Mouse (Mus musculus) MEL (cell line): ENCODE results near the gene Stx6. TPM values are rescaled to one million over a fixed set of nuclear protein-coding genes. Genes with fewer than 3 reads are reported as not detected.

ENCODE experiments used
- DNase-seq: peaks from one replicate; pipeline ENCODE4 v3.0.0; 2011; ENCODE audit warnings: low read depth, low spot score
- H3K27ac ChIP-seq: 2 replicates; pipeline ENCODE4 v1.5.1; 2012; ENCODE audit warnings: low read depth, mild to moderate bottlenecking, control low read depth, low read length, moderate library complexity; ENCODE audit not compliant: control insufficient read depth
- H3K27me3 ChIP-seq, 2 experiments: fragments of 150-350 bp in 1 of 2; sonication (generic) in 1 of 2; 2 replicates each; pipeline ENCODE4 v1.6.1; 2012; ENCODE audit warnings: low read length in 2 of 2, mild to moderate bottlenecking in 2 of 2, improper control_type of control experiment in 1 of 2, moderate library complexity in 1 of 2; ENCODE audit not compliant: insufficient read depth in 2 of 2, control insufficient read depth in 1 of 2
- H3K36me3 ChIP-seq, 2 experiments: 2 replicates each; pipeline ENCODE4 v1.6.1; 2012 to 2014; ENCODE audit warnings: low read length in 2 of 2, improper control_type of control experiment in 1 of 2, inconsistent platforms in 1 of 2, mild to moderate bottlenecking in 1 of 2; ENCODE audit not compliant: insufficient read depth in 2 of 2, control insufficient read depth in 1 of 2
- H3K4me1 ChIP-seq, 2 experiments: fragments of 150-350 bp in 1 of 2; sonication (generic) in 1 of 2; 2 replicates each; pipeline ENCODE4 v1.6.1; 2012; ENCODE audit warnings: low read length in 2 of 2, improper control_type of control experiment in 1 of 2, mild to moderate bottlenecking in 1 of 2; ENCODE audit not compliant: insufficient read depth in 2 of 2, control insufficient read depth in 1 of 2
- H3K4me3 ChIP-seq, 2 experiments: fragments of 150-350 bp in 1 of 2; sonication (generic) in 1 of 2; 2 replicates each; pipeline ENCODE4 v1.5.1; 2012; ENCODE audit warnings: low read depth in 2 of 2, low read length in 2 of 2, mild to moderate bottlenecking in 2 of 2, moderate library complexity in 2 of 2, control low read depth in 1 of 2, improper control_type of control experiment in 1 of 2; ENCODE audit not compliant: control insufficient read depth in 1 of 2, insufficient read depth in 1 of 2
- H3K79me2 ChIP-seq: 2 replicates; pipeline ENCODE4 v1.6.1; 2012; ENCODE audit warnings: mild to moderate bottlenecking, low read length, moderate library complexity; ENCODE audit not compliant: control insufficient read depth, poor library complexity, insufficient read depth
- H3K9ac ChIP-seq: 2 replicates; pipeline ENCODE4 v1.6.1; 2012; ENCODE audit warnings: low read depth, mild to moderate bottlenecking, control low read depth, low read length, moderate library complexity; ENCODE audit not compliant: control insufficient read depth, poor library complexity, severe bottlenecking
- H3K9me3 ChIP-seq: fragments of 150-350 bp; sonication (generic); replicated peaks from 2 replicates; pipeline ENCODE4 v1.6.1; 2012; ENCODE audit warnings: mild to moderate bottlenecking, low read length, improper control_type of control experiment, moderate library complexity; ENCODE audit not compliant: insufficient read depth
- CHD1 ChIP-seq: IDR thresholded peaks from 2 replicates; pipeline ENCODE4 v1.6.1; 2012; ENCODE audit warnings: low read depth, mild to moderate bottlenecking, inconsistent platforms, low read length, improper control_type of control experiment
- CHD2 ChIP-seq: IDR thresholded peaks from 2 replicates; pipeline ENCODE4 v1.6.1; 2011; ENCODE audit warnings: low read length, improper control_type of control experiment
- CTCF ChIP-seq, 3 experiments: IDR thresholded peaks in 2 of 3; conservative IDR thresholded peaks in 1 of 3; 2 replicates each; pipeline ENCODE4 v1.5.1; 2011 to 2012; ENCODE audit warnings: low read length in 3 of 3, low read depth in 2 of 3, mild to moderate bottlenecking in 2 of 3, improper control_type of control experiment in 1 of 3, inconsistent platforms in 1 of 3, mixed read lengths in 1 of 3, moderate library complexity in 1 of 3; ENCODE audit not compliant: control insufficient read depth in 1 of 3, insufficient read depth in 1 of 3, poor library complexity in 1 of 3, severe bottlenecking in 1 of 3
- ELF1 ChIP-seq: IDR thresholded peaks from 2 replicates; pipeline ENCODE4 v1.6.1; 2014; ENCODE audit warnings: low read depth, mild to moderate bottlenecking, inconsistent platforms, low read length, improper control_type of control experiment, moderate library complexity
- GABPA ChIP-seq: IDR thresholded peaks from 2 replicates; pipeline ENCODE4 v1.6.1; 2012; ENCODE audit warnings: low read depth, mild to moderate bottlenecking, inconsistent platforms, low read length, improper control_type of control experiment, moderate library complexity
- GATA1 ChIP-seq: IDR thresholded peaks from 2 replicates; pipeline ENCODE4 v1.6.1; 2011; ENCODE audit warnings: low read depth, low read length, improper control_type of control experiment
- HCFC1 ChIP-seq: IDR thresholded peaks from 2 replicates; pipeline ENCODE4 v1.6.1; 2012; ENCODE audit warnings: low read depth, mild to moderate bottlenecking, inconsistent platforms, low read length, improper control_type of control experiment, moderate library complexity
- JUND ChIP-seq: IDR thresholded peaks from 2 replicates; pipeline ENCODE4 v1.6.1; 2011; ENCODE audit warnings: low read depth, mild to moderate bottlenecking, improper control_type of control experiment, low read length
- KAT2A ChIP-seq: conservative IDR thresholded peaks from 2 replicates; pipeline ENCODE4 v1.6.1; 2012; ENCODE audit warnings: low read depth, low read length, improper control_type of control experiment, inconsistent platforms
- MAFK ChIP-seq: IDR thresholded peaks from 2 replicates; pipeline ENCODE4 v1.6.1; 2011; ENCODE audit warnings: low read depth, mild to moderate bottlenecking, low read length, improper control_type of control experiment, borderline replicate concordance
- MAX ChIP-seq: IDR thresholded peaks from 2 replicates; pipeline ENCODE4 v1.6.1; 2011; ENCODE audit warnings: low read length, improper control_type of control experiment
- MAZ ChIP-seq: IDR thresholded peaks from 2 replicates; pipeline ENCODE4 v1.6.1; 2012; ENCODE audit warnings: low read depth, mild to moderate bottlenecking, inconsistent platforms, low read length, improper control_type of control experiment
- MEF2A ChIP-seq: IDR thresholded peaks from 2 replicates; pipeline ENCODE4 v1.6.1; 2014; ENCODE audit warnings: low read depth, mild to moderate bottlenecking, inconsistent platforms, low read length, improper control_type of control experiment; ENCODE audit not compliant: poor library complexity, insufficient replicate concordance, severe bottlenecking; ENCODE audit errors: extremely low read depth
- MXI1 ChIP-seq: IDR thresholded peaks from 2 replicates; pipeline ENCODE4 v1.6.1; 2011; ENCODE audit warnings: mild to moderate bottlenecking, low read depth, low read length, improper control_type of control experiment
- MYB ChIP-seq: IDR thresholded peaks from 2 replicates; pipeline ENCODE4 v1.6.1; 2011; ENCODE audit warnings: mild to moderate bottlenecking, low read depth, low read length, improper control_type of control experiment
- MYC ChIP-seq: IDR thresholded peaks from 2 replicates; pipeline ENCODE4 v1.6.1; 2011; ENCODE audit warnings: low read depth, mild to moderate bottlenecking, low read length, improper control_type of control experiment, moderate library complexity
- POLR2A ChIP-seq, 2 experiments: IDR thresholded peaks; 2 replicates each; pipeline ENCODE4 v1.6.1; 2011 to 2012; ENCODE audit warnings: low read length in 2 of 2, mild to moderate bottlenecking in 2 of 2, control low read depth in 1 of 2, improper control_type of control experiment in 1 of 2, low read depth in 1 of 2, moderate library complexity in 1 of 2; ENCODE audit not compliant: control insufficient read depth in 1 of 2, insufficient read depth in 1 of 2, poor library complexity in 1 of 2
- POLR2AphosphoS2 ChIP-seq: IDR thresholded peaks from 2 replicates; pipeline ENCODE4 v1.6.1; 2011; ENCODE audit warnings: low read length, improper control_type of control experiment
- POLR2AphosphoS5 ChIP-seq: IDR thresholded peaks from 2 replicates; pipeline ENCODE4 v1.6.1; 2012; ENCODE audit warnings: low read depth, borderline replicate concordance, mild to moderate bottlenecking, inconsistent platforms, low read length, moderate library complexity, mixed read lengths
- RCOR1 ChIP-seq: IDR thresholded peaks from 2 replicates; pipeline ENCODE4 v1.6.1; 2012; ENCODE audit warnings: low read depth, mild to moderate bottlenecking, inconsistent platforms, low read length, improper control_type of control experiment
- SIN3A ChIP-seq: IDR thresholded peaks from 2 replicates; pipeline ENCODE4 v1.6.1; 2012; ENCODE audit warnings: low read length, improper control_type of control experiment, inconsistent platforms
- TAL1 ChIP-seq: IDR thresholded peaks from 2 replicates; pipeline ENCODE4 v1.6.1; 2012; ENCODE audit warnings: mild to moderate bottlenecking, inconsistent platforms, low read length, moderate library complexity, mixed read lengths
- TBP ChIP-seq: IDR thresholded peaks from 2 replicates; pipeline ENCODE4 v1.8.0; 2011; ENCODE audit warnings: low read depth, low read length, improper control_type of control experiment
- UBTF ChIP-seq: IDR thresholded peaks from 2 replicates; pipeline ENCODE4 v1.6.1; 2012; ENCODE audit warnings: low read depth, mild to moderate bottlenecking, inconsistent platforms, low read length, improper control_type of control experiment, moderate library complexity, borderline replicate concordance; ENCODE audit not compliant: insufficient read depth
- USF1 ChIP-seq: IDR thresholded peaks from 2 replicates; pipeline ENCODE4 v1.6.1; 2014; ENCODE audit warnings: low read depth, mild to moderate bottlenecking, inconsistent platforms, low read length, improper control_type of control experiment, moderate library complexity
- USF2 ChIP-seq, 2 experiments: IDR thresholded peaks; 2 replicates each; pipeline ENCODE4 v1.6.1; 2011 to 2012; ENCODE audit warnings: improper control_type of control experiment in 2 of 2, low read length in 2 of 2, borderline replicate concordance in 1 of 2, inconsistent platforms in 1 of 2, low read depth in 1 of 2, mild to moderate bottlenecking in 1 of 2; ENCODE audit not compliant: insufficient read depth in 1 of 2
- ZC3H11A ChIP-seq: IDR thresholded peaks from 2 replicates; pipeline ENCODE4 v1.6.1; 2012; ENCODE audit warnings: low read depth, mild to moderate bottlenecking, inconsistent platforms, low read length, improper control_type of control experiment
- ZKSCAN1 ChIP-seq: IDR thresholded peaks from 2 replicates; pipeline ENCODE4 v1.6.1; 2012; ENCODE audit warnings: low read depth, mild to moderate bottlenecking, inconsistent platforms, low read length, improper control_type of control experiment, moderate library complexity
- ZNF384 ChIP-seq: IDR thresholded peaks from 2 replicates; pipeline ENCODE4 v1.6.1; 2012; ENCODE audit warnings: low read depth, mild to moderate bottlenecking, inconsistent platforms, low read length, improper control_type of control experiment
- polyA plus RNA-seq, 2 experiments: library from polyadenylated mRNA; stranded (reverse) in 1 of 2; unstranded in 1 of 2; fragments of >175 nt in 1 of 2; fragments of >200 nt in 1 of 2; gene quantifications; 2 replicates each; pipeline versions ENCODE4 v1.2.1 to v1.2.4; 2012; ENCODE audit warnings: low replicate concordance in 2 of 2, low read depth in 1 of 2; ENCODE audit not compliant: insufficient read length in 2 of 2, insufficient read depth in 1 of 2, missing spikeins in 1 of 2
- total RNA-seq: library from RNA; depleted of rRNA; stranded (reverse); fragments of 300-350 nt; gene quantifications from 2 replicates; pipeline ENCODE4 v1.2.3, GENCODE M21; 2012

The Stx6 gene
- total and polyA plus RNA-seq, 3 experiments, result 18.1 to 38.4 TPM; not detected in 1

GRCm38 (mm10) chr1:155212936-155213774 is 54.6 kb downstream of the Stx6 start:
- no peak for TF ChIP-seq GATA1
- TF ChIP-seq KAT2A, result no peak
- TF ChIP-seq MXI1, result no peak
- TF ChIP-seq ELF1, result no peak
- no peak for TF ChIP-seq HCFC1
- no peak for TF ChIP-seq USF1
- no peak for TF ChIP-seq CHD1
- TF ChIP-seq POLR2AphosphoS5, result no peak
- TF ChIP-seq MAZ, result no peak
- no peak for TF ChIP-seq ZNF384
- no peak for TF ChIP-seq MYB
- no peak for TF ChIP-seq CTCF (IDR thresholded peaks at IDR 0.05 in 2 of 3, conservative IDR thresholded peaks at IDR 0.05 in 1 of 3; ENCODE audit: control insufficient read depth in 1 of 3, insufficient read depth in 1 of 3, low read depth in 2 of 3, low read length in 3 of 3, poor library complexity in 1 of 3, severe bottlenecking in 1 of 3)
- no peak for TF ChIP-seq SIN3A
- TF ChIP-seq TAL1, result no peak
- TF ChIP-seq JUND, result no peak
- no peak for TF ChIP-seq MAX
- no peak for TF ChIP-seq GABPA
- no peak for TF ChIP-seq CHD2
- no peak for TF ChIP-seq MAFK
- no peak for TF ChIP-seq MEF2A
- Histone ChIP-seq H3K4me1 (peaks cover 5 to 15% of the 10 kb centered on the region in 2 experiments; a peak in 3 of 4 replicates), H3K9me3 (no peaks in the 10 kb centered on the region), H3K27me3 (no peaks in the 10 kb centered on the region), H3K36me3 (no peaks in the 10 kb centered on the region), H3K79me2 (no peaks in the 10 kb centered on the region), H3K27ac (no peak overlapping the region), H3K9ac (peak overlapping the region; percentile 5), H3K4me3 (peak overlapping the region; percentile 34; a peak in 3 of 4 replicates)
- DNase-seq, result no peak

GRCm38 (mm10) chr1:155213912-155214311 is 55.4 kb downstream of the Stx6 start:
- peaks cover 5 to 15% of the 10 kb centered on the region in 2 experiments; a peak in 3 of 4 replicates for H3K4me1 ChIP-seq
- H3K9ac ChIP-seq, result no peak overlapping the region
- H3K27me3 ChIP-seq, result no peaks in the 10 kb centered on the region
- TF ChIP-seq CHD1, result no peak
- no peak for TF ChIP-seq ZNF384
- no peak for TF ChIP-seq UBTF
- no peak for TF ChIP-seq MXI1
- no peak for TF ChIP-seq TBP
- TF ChIP-seq POLR2AphosphoS5, result no peak
- no peak for TF ChIP-seq ZC3H11A
- TF ChIP-seq POLR2AphosphoS2, result no peak
- TF ChIP-seq ZKSCAN1, result no peak
- no peak for TF ChIP-seq KAT2A
- TF ChIP-seq RCOR1, result no peak
- TF ChIP-seq USF2 (IDR thresholded peaks at IDR 0.05; ENCODE audit: borderline replicate concordance in 1 of 2, insufficient read depth in 1 of 2, low read depth in 1 of 2, low read length in 2 of 2), result no peak
- TF ChIP-seq HCFC1, result no peak
- TF ChIP-seq MYC, result no peak
- TF ChIP-seq POLR2A (IDR thresholded peaks at IDR 0.05; ENCODE audit: control insufficient read depth in 1 of 2, insufficient read depth in 1 of 2, low read depth in 1 of 2, low read length in 2 of 2, poor library complexity in 1 of 2), result no peak
- H3K9me3 ChIP-seq, result no peaks in the 10 kb centered on the region
- no peaks in the 10 kb centered on the region for H3K36me3 ChIP-seq
- DNase-seq, result no peak
- no peak overlapping the region for H3K27ac ChIP-seq
- H3K79me2 ChIP-seq, result no peaks in the 10 kb centered on the region
- H3K4me3 ChIP-seq, result no peak overlapping the region
